Mouse (Mus musculus): ENCODE results near the gene Paqr3.

DNA sequence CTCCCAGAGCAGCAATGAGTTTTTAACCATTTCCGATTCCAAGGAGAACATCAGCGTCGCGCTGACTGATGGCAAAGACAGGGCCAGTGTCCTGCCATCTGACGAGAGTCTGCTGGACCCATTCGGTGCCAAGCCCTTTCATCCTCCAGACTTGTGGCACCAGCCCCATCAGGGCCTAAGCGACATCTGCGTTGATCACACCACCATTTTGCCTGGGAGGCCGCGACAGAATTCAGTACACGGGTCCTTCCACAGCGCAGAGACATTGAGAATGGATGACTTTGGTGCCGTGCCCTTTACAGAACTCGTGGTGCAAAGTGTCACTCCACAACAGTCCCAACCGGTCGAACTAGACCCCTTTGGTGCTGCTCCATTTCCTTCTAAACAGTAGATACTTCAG, 23.6 kb downstream of the Paqr3 start:
- TF ChIP-seq CTCF (IDR thresholded peaks at IDR 0.05; ENCODE audit: extremely low read depth, insufficient read depth, insufficient read length, insufficient replicate concordance), result no peak
- TF ChIP-seq POLR2A (IDR thresholded peaks at IDR 0.05; ENCODE audit: low read depth, low read length), result no peak

Measured in spleen, adult 2 months (tissue).